Mouse (Mus musculus) intestine, embryonic 15.5 days (tissue): ENCODE results near the gene Glipr2. TPM values are rescaled to one million over a fixed set of nuclear protein-coding genes. Genes with fewer than 3 reads are reported as not detected.
A peak's percentile ranks its signal among the peaks of the same experiment; 100 is the strongest.

Experiments used
- ATAC-seq: fragments of 200-750 bp; cut with Nextera tagmentation; 2 replicates; pipeline ENCODE4 v1.8.0; 2017; ENCODE audit warnings: moderate TSS enrichment, moderate library complexity
- H3K27ac ChIP-seq: fragments of 300-500 bp; sonication (generic); 2 replicates; pipeline ENCODE4 v1.5.1; 2015; ENCODE audit warnings: mild to moderate bottlenecking, inconsistent platforms
- H3K27me3 ChIP-seq: fragments of 300-500 bp; sonication (generic); replicated peaks from 2 replicates; pipeline ENCODE4 v1.6.1; 2015; ENCODE audit warnings: inconsistent platforms
- H3K36me3 ChIP-seq: fragments of 300-500 bp; sonication (generic); 2 replicates; pipeline ENCODE4 v1.6.1; 2015; ENCODE audit warnings: inconsistent platforms
- H3K4me1 ChIP-seq: fragments of 300-500 bp; sonication (generic); replicated peaks from 2 replicates; pipeline ENCODE4 v1.6.1; 2015; ENCODE audit warnings: inconsistent platforms
- H3K4me2 ChIP-seq: fragments of 300-500 bp; sonication (generic); replicated peaks from 2 replicates; pipeline ENCODE4 v1.6.1; 2015; ENCODE audit warnings: mild to moderate bottlenecking, inconsistent platforms
- H3K4me3 ChIP-seq: fragments of 300-500 bp; sonication (generic); replicated peaks from 2 replicates; pipeline ENCODE4 v1.5.1; 2015; ENCODE audit warnings: inconsistent platforms
- H3K9ac ChIP-seq: fragments of 300-500 bp; sonication (generic); 2 replicates; pipeline ENCODE4 v1.6.1; 2015; ENCODE audit warnings: inconsistent platforms
- H3K9me3 ChIP-seq: fragments of 300-500 bp; sonication (generic); 2 replicates; pipeline ENCODE4 v1.6.1; 2016; ENCODE audit warnings: inconsistent platforms
- WGBS: fragments of 180-500 bp; shearing (Covaris S2); methylation state at CpG from one replicate; pipeline ENCODE4 v1.1.7; 2015; 5-methylcytosine and 5-hydroxymethylcytosine counted together
- polyA plus RNA-seq: library from polyadenylated mRNA; unstranded; fragments of >200 nt; fragmentation: Nextera tagmentation; extraction: Ambion mirVana; gene quantifications from 2 replicates; pipeline ENCODE4 v1.2.1, GENCODE M21; 2015

The Glipr2 gene
- polyA plus RNA-seq, result 85.4 and 88.7 TPM in 2 replicates

DNA sequence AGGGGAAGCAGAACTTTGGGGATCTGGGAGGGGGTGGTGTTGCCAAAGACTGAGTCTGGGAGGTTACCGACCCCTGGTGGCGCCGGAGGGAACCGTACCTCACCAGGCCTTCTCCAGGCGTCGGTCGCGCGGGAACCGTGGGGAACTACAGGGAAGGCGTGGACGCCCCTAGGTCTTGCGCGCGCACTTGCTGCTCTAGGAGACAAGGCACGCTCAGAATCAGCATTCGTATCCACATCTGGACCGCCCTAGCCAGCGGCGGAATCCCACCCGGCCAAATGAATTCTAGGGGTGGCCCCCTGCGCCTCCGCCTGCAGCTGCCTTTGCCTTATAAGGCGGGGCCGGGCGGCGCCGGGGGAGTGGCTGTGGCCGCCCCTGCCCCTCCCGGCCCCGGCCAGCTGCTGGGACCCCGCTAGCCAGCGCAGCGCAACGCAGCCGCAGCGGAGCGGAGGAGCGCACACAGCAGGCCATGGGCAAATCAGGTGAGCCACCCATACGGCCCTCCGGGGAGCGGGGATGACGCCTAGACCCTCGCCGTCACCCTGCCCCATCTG is at the start of gene Glipr2:
TSS of gene Glipr2 (plus strand) at position 110 of the 554 bp plus-strand sequence.
- Histone ChIP-seq H3K4me2 (peak within 1 kb of the TSS; percentile 96), H3K4me1 (peaks cover 22% of the 10 kb centered on the region), H3K4me3 (peak within 1 kb of the TSS; percentile 70), H3K9me3 (no peaks in the 10 kb centered on the region), H3K27ac (peak within 1 kb of the TSS; percentile 92), H3K36me3 (no peaks in the 10 kb centered on the region), H3K27me3 (no peaks in the 10 kb centered on the region), H3K9ac (peak within 1 kb of the TSS; percentile 67)
- WGBS, result under 1% methylated on average over 45 of the region's 45 CpGs
- ATAC-seq, result peak; percentile 91

GRCm38 (mm10) chr4:43918221-43918620 is 39.0 kb upstream of the Glipr2 start:
- Histone ChIP-seq H3K4me1 (no peaks in the 10 kb centered on the region), H3K4me2 (no peak overlapping the region), H3K27me3 (no peaks in the 10 kb centered on the region), H3K27ac (no peak overlapping the region), H3K9ac (no peak overlapping the region), H3K36me3 (no peaks in the 10 kb centered on the region), H3K4me3 (no peak overlapping the region), H3K9me3 (no peaks in the 10 kb centered on the region)
- ATAC-seq, result no peak
- 92% methylated on average over 5 of the region's 5 CpGs for WGBS

DNA sequence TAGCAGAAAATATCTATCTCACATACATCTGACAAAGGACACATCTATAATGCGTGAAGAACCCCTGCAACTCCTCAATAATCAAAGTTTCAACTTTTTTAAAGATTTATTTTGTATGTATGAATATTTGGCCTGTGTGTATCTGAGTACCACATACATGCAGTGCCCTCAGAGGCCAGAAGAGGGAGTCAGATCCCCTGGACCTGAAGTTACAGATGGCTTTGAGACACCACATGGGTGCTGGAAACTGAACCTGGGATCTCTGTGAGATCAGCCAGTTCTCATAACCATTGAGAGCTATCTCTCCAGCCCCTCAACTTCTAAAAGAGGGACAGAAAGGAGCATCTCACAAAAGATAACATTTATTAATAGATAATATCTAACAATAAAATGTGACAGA is 36.6 kb upstream of the Glipr2 start:
- Histone ChIP-seq H3K9me3 (no peaks in the 10 kb centered on the region), H3K27me3 (no peaks in the 10 kb centered on the region), H3K36me3 (no peaks in the 10 kb centered on the region), H3K9ac (no peak overlapping the region), H3K4me2 (no peak overlapping the region), H3K4me1 (no peaks in the 10 kb centered on the region), H3K4me3 (no peak overlapping the region), H3K27ac (no peak overlapping the region)
- no peak for ATAC-seq
- WGBS, result 94% methylated on average over 1 of the region's 1 CpGs

DNA sequence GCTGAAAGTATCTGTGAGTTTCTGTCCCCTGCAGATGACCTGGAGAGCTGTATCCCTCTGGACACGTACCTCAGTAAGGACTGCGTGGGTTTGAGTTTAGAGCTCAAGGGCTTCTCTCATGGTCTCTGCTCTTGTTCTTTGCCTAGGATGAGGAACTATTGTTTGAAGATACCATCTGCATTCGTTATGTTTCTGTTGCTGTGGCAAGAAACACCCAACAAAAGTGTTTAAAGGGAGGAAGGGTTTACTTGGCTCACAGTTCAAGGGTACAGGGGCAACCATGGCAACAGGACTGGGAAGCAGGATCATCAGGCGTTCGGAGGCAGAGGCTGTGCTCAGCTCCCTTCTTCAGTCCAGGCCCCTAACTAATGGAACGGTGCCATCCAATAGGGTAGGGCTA is 32.1 kb upstream of the Glipr2 start:
- ATAC-seq, result no peak
- Histone ChIP-seq H3K4me2 (no peak overlapping the region), H3K27me3 (no peaks in the 10 kb centered on the region), H3K36me3 (0 out of 2 replicates have a peak, but pooled peaks cover 3% of the 10 kb centered on the region), H3K4me1 (no peaks in the 10 kb centered on the region), H3K4me3 (no peak overlapping the region), H3K27ac (no peak overlapping the region), H3K9ac (no peak overlapping the region), H3K9me3 (no peaks in the 10 kb centered on the region)
- 90% methylated on average over 6 of the region's 6 CpGs for WGBS

- H3K4me2 ChIP-seq, result no peak overlapping the region
- peak; percentile 81 for ATAC-seq
- no peak overlapping the region for H3K9ac ChIP-seq
- no peaks in the 10 kb centered on the region for H3K4me1 ChIP-seq
- no peak overlapping the region for H3K27ac ChIP-seq
- 0 out of 2 replicates have a peak, but pooled peaks cover 3% of the 10 kb centered on the region for H3K36me3 ChIP-seq
- H3K27me3 ChIP-seq, result no peaks in the 10 kb centered on the region
- no peaks in the 10 kb centered on the region for H3K9me3 ChIP-seq
- no peak overlapping the region for H3K4me3 ChIP-seq
- 21% methylated on average over 3 of the region's 3 CpGs for WGBS
Measured at GRCm38 (mm10) chr4:43925779-43926178, 31.4 kb upstream of the Glipr2 start.

DNA sequence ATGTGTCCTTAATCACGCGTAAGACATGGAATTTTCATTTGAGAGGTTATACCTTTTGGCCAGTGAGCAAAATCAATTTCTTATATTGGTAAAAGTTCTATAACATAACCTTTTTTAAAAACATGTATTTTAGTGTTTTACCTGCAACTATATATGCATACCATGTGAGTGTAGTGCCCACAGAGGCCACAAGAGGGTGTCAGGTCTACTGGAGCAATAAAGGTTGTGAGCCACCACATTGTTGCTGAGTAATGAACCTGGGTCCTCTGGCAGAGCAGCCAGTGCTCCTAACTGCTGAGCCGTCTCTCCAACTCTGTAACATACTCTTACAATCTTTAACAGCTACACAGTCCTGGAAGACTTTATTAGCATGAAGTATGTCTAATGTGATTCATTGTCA is 29.4 kb upstream of the Glipr2 start:
- ATAC-seq, result no peak
- H3K27me3 ChIP-seq, result no peaks in the 10 kb centered on the region
- H3K36me3 ChIP-seq, result 0 out of 2 replicates have a peak, but pooled peaks cover 3% of the 10 kb centered on the region
- H3K4me1 ChIP-seq, result no peaks in the 10 kb centered on the region
- no peak overlapping the region for H3K9ac ChIP-seq
- H3K4me2 ChIP-seq, result no peak overlapping the region
- 92% methylated on average over 3 of the region's 3 CpGs for WGBS
- no peak overlapping the region for H3K27ac ChIP-seq
- no peaks in the 10 kb centered on the region for H3K9me3 ChIP-seq
- no peak overlapping the region for H3K4me3 ChIP-seq

DNA sequence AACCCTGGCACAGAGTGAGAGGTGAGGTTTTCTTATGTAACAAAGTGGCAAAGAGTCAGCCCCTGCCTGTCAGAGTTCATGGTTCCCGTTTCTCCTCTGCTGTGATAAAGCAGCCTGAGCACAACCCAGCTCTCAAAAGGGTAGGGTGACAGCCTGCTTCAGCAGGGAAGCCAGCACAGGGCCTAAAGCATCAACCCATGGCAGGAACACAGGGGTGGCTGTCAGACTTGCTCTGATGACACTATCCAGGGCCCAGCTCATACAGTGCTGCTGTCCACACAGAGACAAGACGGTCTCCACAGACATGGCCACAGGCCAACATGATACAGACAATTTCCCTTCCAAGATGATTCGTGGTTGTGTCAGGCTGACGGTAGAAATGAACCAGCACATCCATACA is 25.3 kb upstream of the Glipr2 start:
- Histone ChIP-seq H3K4me3 (no peak overlapping the region), H3K4me1 (no peaks in the 10 kb centered on the region), H3K36me3 (0 out of 2 replicates have a peak, but pooled peaks cover 3% of the 10 kb centered on the region), H3K27me3 (no peaks in the 10 kb centered on the region), H3K27ac (no peak overlapping the region), H3K4me2 (no peak overlapping the region), H3K9me3 (no peaks in the 10 kb centered on the region), H3K9ac (no peak overlapping the region)
- WGBS, result 73% methylated on average over 4 of the region's 4 CpGs
- no peak for ATAC-seq

DNA sequence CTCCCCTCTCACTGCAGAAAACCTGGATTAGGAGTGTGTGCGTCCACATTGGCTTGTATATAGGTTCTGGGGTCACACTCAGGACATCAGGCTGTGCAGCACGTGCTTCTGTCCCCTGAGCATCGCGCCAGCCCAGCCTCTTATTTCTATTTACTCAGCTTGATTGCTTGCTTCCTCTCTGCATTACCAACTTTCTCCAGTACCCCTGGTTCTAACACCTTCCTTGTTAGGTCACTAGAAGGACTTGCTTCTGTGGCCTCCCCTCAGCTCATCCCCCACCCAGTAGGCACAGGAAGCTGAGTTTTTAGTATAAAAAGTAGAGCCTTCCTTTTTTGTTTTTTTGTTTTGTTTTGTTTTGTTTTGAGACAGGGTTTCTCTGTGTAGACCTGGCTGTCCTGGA is 21.0 kb upstream of the Glipr2 start:
- no peak for ATAC-seq
- no peaks in the 10 kb centered on the region for H3K36me3 ChIP-seq
- H3K27ac ChIP-seq, result no peak overlapping the region
- H3K27me3 ChIP-seq, result no peaks in the 10 kb centered on the region
- no peak overlapping the region for H3K4me3 ChIP-seq
- no peaks in the 10 kb centered on the region for H3K9me3 ChIP-seq
- H3K4me1 ChIP-seq, result no peaks in the 10 kb centered on the region
- no peak overlapping the region for H3K4me2 ChIP-seq
- no peak overlapping the region for H3K9ac ChIP-seq
- 67% methylated on average over 4 of the region's 4 CpGs for WGBS

DNA sequence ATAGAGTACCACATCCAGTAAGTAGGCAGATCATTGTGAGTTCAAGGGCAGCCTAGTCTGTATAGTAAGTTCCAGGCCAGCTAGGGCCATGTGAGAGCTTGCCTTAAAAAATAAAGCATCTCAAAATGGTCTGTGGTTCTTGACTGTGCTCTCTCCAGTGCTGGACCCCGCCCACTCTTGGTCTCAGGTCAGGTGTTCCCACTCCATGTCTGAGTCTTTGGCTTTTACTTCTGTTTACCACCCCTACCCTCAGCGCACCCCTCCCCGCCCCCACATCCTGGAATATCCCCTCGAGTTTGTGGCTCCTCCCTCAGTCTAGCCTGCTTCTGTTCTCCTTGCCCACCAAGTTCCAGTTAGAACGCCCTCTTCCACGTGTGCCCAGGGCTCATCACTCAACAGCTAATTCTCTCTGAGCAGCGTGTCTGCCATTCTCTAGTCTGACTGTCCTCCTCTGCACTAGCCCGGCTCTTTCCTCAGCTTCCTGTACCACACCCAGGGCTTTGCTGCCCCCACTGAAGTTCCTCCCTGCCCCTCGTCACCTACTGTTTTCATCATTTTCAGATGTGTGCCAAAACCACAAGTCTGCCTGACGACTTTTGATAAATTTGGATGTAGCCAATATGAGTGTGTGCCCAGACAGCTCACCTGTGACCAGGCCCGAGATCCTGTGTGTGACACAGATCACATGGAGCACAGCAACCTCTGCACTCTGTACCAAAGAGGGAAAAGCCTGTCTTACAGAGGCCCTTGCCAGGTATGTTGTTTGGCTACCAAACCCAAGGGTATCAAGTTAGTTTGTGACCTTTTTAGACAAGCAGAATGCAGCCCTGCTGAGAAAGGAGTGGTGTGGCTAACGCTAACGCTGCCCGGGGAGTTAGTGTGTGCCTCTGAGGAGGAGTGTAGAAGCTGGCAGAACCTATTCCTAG is 20.2 kb upstream of the Glipr2 start:
- Histone ChIP-seq H3K4me2 (no peak overlapping the region), H3K36me3 (no peaks in the 10 kb centered on the region), H3K9ac (no peak overlapping the region), H3K4me3 (no peak overlapping the region), H3K27ac (no peak overlapping the region), H3K27me3 (no peaks in the 10 kb centered on the region), H3K4me1 (no peaks in the 10 kb centered on the region), H3K9me3 (no peaks in the 10 kb centered on the region)
- 78% methylated on average over 14 of the region's 14 CpGs for WGBS
- ATAC-seq, result no peak

GRCm38 (mm10) chr4:43941315-43941714 is 15.9 kb upstream of the Glipr2 start:
- Histone ChIP-seq H3K9ac (no peak overlapping the region), H3K4me3 (no peak overlapping the region), H3K4me2 (no peak overlapping the region), H3K36me3 (no peaks in the 10 kb centered on the region), H3K4me1 (no peaks in the 10 kb centered on the region), H3K9me3 (no peaks in the 10 kb centered on the region), H3K27ac (no peak overlapping the region), H3K27me3 (no peaks in the 10 kb centered on the region)
- ATAC-seq, result no peak
- 92% methylated on average over 5 of the region's 5 CpGs for WGBS

DNA sequence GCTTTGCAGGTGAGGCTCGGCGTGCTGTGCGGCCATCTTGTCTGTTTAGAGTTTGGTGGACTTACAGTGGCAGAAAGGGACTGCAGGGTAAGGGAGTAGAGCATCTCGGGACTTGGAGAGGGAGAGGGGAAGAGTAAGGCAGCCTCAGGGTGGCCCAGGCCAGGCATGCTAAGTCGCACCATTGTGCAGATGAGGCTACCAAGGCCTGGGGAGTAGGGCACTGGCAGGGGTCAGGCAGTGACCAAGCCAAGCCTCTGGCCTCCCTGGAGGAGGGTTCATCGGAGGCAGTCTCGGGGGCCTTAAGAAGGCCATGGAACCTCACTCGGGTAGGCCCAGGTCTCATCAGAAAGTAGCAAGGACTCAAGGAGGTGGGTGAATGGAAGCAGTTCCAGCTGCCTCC is 14.8 kb upstream of the Glipr2 start:
- Histone ChIP-seq H3K9me3 (no peaks in the 10 kb centered on the region), H3K4me1 (no peaks in the 10 kb centered on the region), H3K36me3 (no peaks in the 10 kb centered on the region), H3K4me2 (no peak overlapping the region), H3K9ac (no peak overlapping the region), H3K27ac (no peak overlapping the region), H3K4me3 (no peak overlapping the region), H3K27me3 (no peaks in the 10 kb centered on the region)
- no peak for ATAC-seq
- 90% methylated on average over 8 of the region's 8 CpGs for WGBS

GRCm38 (mm10) chr4:43947571-43947970 is 9.6 kb upstream of the Glipr2 start:
- Histone ChIP-seq H3K9me3 (no peaks in the 10 kb centered on the region), H3K36me3 (no peaks in the 10 kb centered on the region), H3K4me3 (no peak overlapping the region), H3K27ac (no peak overlapping the region), H3K4me2 (no peak overlapping the region), H3K9ac (no peak overlapping the region), H3K4me1 (no peaks in the 10 kb centered on the region), H3K27me3 (no peaks in the 10 kb centered on the region)
- 92% methylated on average over 2 of the region's 2 CpGs for WGBS
- no peak for ATAC-seq
